Mouse (Mus musculus): ENCODE measurements around the gene Gm5475. TPM values are rescaled to one million over a fixed set of nuclear protein-coding genes. Genes with fewer than 3 reads are reported as not detected.

The Gm5475 gene
- total RNA-seq, 2 experiments from 2014 or later = 0.18 TPM; not detected in 1

GRCm38 (mm10) chr15:100436112-100436511, 14.2 kb downstream of the Gm5475 start:
- intact Hi-C loops (cut with DNase I) = no loop called here
- DNase-seq (ENCODE audit: extremely low spot score in 1 of 2, low spot score in 2 of 2) = no peak

- intact Hi-C loops (cut with DNase I) = no loop called here
- DNase-seq (ENCODE audit: extremely low spot score in 1 of 2, low spot score in 2 of 2) = no peak
These were observed 14.6 kb downstream of the Gm5475 start for GRCm38 (mm10) chr15:100436518-100436917.

GRCm38 (mm10) chr15:100443126-100443922, 21.4 kb downstream of the Gm5475 start:
- peak; percentile 89 to 92 for DNase-seq (ENCODE audit: extremely low spot score in 1 of 2, low spot score in 2 of 2)
- intact Hi-C loops (cut with DNase I) = no loop called here

GRCm38 (mm10) chr15:100446887-100447286, 24.9 kb downstream of the Gm5475 start:
- intact Hi-C loops (cut with DNase I) = no loop called here
- DNase-seq (ENCODE audit: extremely low spot score in 1 of 2, low spot score in 2 of 2) = no peak

GRCm38 (mm10) chr15:100448572-100448971, 26.6 kb downstream of the Gm5475 start:
- intact Hi-C loops (cut with DNase I) = no loop called here
- no peak for DNase-seq (ENCODE audit: extremely low spot score in 1 of 2, low spot score in 2 of 2)

- no peak for DNase-seq (ENCODE audit: extremely low spot score in 1 of 2, low spot score in 2 of 2)
- intact Hi-C loops (cut with DNase I) = no loop called here
These were observed 27.5 kb downstream of the Gm5475 start for GRCm38 (mm10) chr15:100449495-100449894.

- intact Hi-C loops (cut with DNase I) = no loop called here
These were observed 29.3 kb downstream of the Gm5475 start for GRCm38 (mm10) chr15:100451245-100451644.

GRCm38 (mm10) chr15:100452486-100452885, 30.5 kb downstream of the Gm5475 start:
- intact Hi-C loops (cut with DNase I) = no loop called here
- DNase-seq (ENCODE audit: extremely low spot score in 1 of 2, low spot score in 2 of 2) = no peak

More at GRCm38 (mm10) chr15:100451245-100451644, 29.3 kb downstream of the Gm5475 start:
- DNase-seq (ENCODE audit: extremely low spot score in 1 of 2, low spot score in 2 of 2) = peak; percentile 40 to 70

- intact Hi-C loops (cut with DNase I) = loop anchor here (5.0 kb wide), 1 partner anchor 434 kb away; no protein-coding TSS in a partner anchor
- no peak for DNase-seq (ENCODE audit: extremely low spot score in 1 of 2, low spot score in 2 of 2)
These were observed 34.5 kb downstream of the Gm5475 start for GRCm38 (mm10) chr15:100456356-100456991.

GRCm38 (mm10) chr15:100457340-100457739, 35.4 kb downstream of the Gm5475 start:
- intact Hi-C loops (cut with DNase I) = loop anchor here (5.0 kb wide), 1 partner anchor 435 kb away; no protein-coding TSS in a partner anchor
- DNase-seq (ENCODE audit: extremely low spot score in 1 of 2, low spot score in 2 of 2) = peak; percentile 49 to 77

- intact Hi-C loops (cut with DNase I) = loop anchor here (5.0 kb wide), 1 partner anchor 436 kb away; no protein-coding TSS in a partner anchor
- peak in 1 of 2 experiments; percentile 74 for DNase-seq (ENCODE audit: extremely low spot score in 1 of 2, low spot score in 2 of 2)
These were observed 36.1 kb downstream of the Gm5475 start for GRCm38 (mm10) chr15:100458055-100458454.

GRCm38 (mm10) chr15:100460942-100461341, 39.0 kb downstream of the Gm5475 start:
- no peak for DNase-seq (ENCODE audit: extremely low spot score in 1 of 2, low spot score in 2 of 2)
- intact Hi-C loops (cut with DNase I) = loop anchor here (10.0 kb wide), 1 partner anchor 196 kb away; no protein-coding TSS in a partner anchor

GRCm38 (mm10) chr15:100461646-100462045, 39.7 kb downstream of the Gm5475 start:
- intact Hi-C loops (cut with DNase I) = loop anchor here (10.0 kb wide), 1 partner anchor 197 kb away; no protein-coding TSS in a partner anchor
- DNase-seq (ENCODE audit: extremely low spot score in 1 of 2, low spot score in 2 of 2) = no peak

- intact Hi-C loops (cut with DNase I) = loop anchor here (10.0 kb wide), 1 partner anchor 197 kb away; no protein-coding TSS in a partner anchor
- no peak for DNase-seq (ENCODE audit: extremely low spot score in 1 of 2, low spot score in 2 of 2)
These were observed 40.1 kb downstream of the Gm5475 start for GRCm38 (mm10) chr15:100462086-100462485.

- intact Hi-C loops (cut with DNase I) = loop anchor here (10.0 kb wide), 1 partner anchor 199 kb away; no protein-coding TSS in a partner anchor
- peak; percentile 58 to 69 for DNase-seq (ENCODE audit: extremely low spot score in 1 of 2, low spot score in 2 of 2)
These were observed 41.8 kb downstream of the Gm5475 start for GRCm38 (mm10) chr15:100463712-100464111.

GRCm38 (mm10) chr15:100465432-100465831, 43.5 kb downstream of the Gm5475 start:
- DNase-seq (ENCODE audit: extremely low spot score in 1 of 2, low spot score in 2 of 2) = no peak
- intact Hi-C loops (cut with DNase I) = loop anchor here (5.0 to 10.0 kb wide), 2 partner anchors 201 to 217 kb away; no protein-coding TSS in a partner anchor

GRCm38 (mm10) chr15:100467738-100468137, 45.8 kb downstream of the Gm5475 start:
- intact Hi-C loops (cut with DNase I) = loop anchor here (5.0 to 10.0 kb wide), 2 partner anchors 203 to 215 kb away; no protein-coding TSS in a partner anchor
- no peak for DNase-seq (ENCODE audit: extremely low spot score in 1 of 2, low spot score in 2 of 2)

- DNase-seq (ENCODE audit: extremely low spot score in 1 of 2, low spot score in 2 of 2) = peak; percentile 85 to 95
- intact Hi-C loops (cut with DNase I) = loop anchor here (5.0 to 10.0 kb wide), 2 partner anchors 204 to 214 kb away; no protein-coding TSS in a partner anchor
These were observed 46.6 kb downstream of the Gm5475 start, which contains the start of gene Letmd1 for GRCm38 (mm10) chr15:100468295-100469188. Letmd1 (plus strand) TSS chr15:100469023.
